Mouse (Mus musculus): ENCODE data around the gene Smurf1. TPM values are rescaled to one million over a fixed set of nuclear protein-coding genes. Genes with fewer than 3 reads are reported as not detected.

Smurf1 gene
- total RNA-seq, 2 experiments from 2014 or later, result 9.3 to 16.8 TPM

GRCm38 (mm10) chr5:144836100-144836499, 129.5 kb downstream of the Smurf1 start:
- no peak for DNase-seq
- intact Hi-C loops (cut with DNase I), result no loop called here
- TF ChIP-seq CTCF (IDR thresholded peaks at IDR 0.05), result peak; percentile 40; the same call in 1 of the 2 replicates
- H3K27ac ChIP-seq, result no peak overlapping the region
- no peak overlapping the region for H3K4me3 ChIP-seq

GRCm38 (mm10) chr5:144831840-144832469, 133.7 kb downstream of the Smurf1 start:
- no peak for DNase-seq
- no peak for TF ChIP-seq CTCF (IDR thresholded peaks at IDR 0.05)
- intact Hi-C loops (cut with DNase I), result no loop called here
- H3K4me3 ChIP-seq, result no peak overlapping the region
- no peak overlapping the region for H3K27ac ChIP-seq

- intact Hi-C loops (cut with DNase I), result no loop called here
- no peak overlapping the region for H3K27ac ChIP-seq
- TF ChIP-seq CTCF (IDR thresholded peaks at IDR 0.05), result no peak
- H3K4me3 ChIP-seq, result no peak overlapping the region
- no peak for DNase-seq
Observed at GRCm38 (mm10) chr5:144829631-144830030, 136.0 kb downstream of the Smurf1 start.

GRCm38 (mm10) chr5:144828365-144829102, 137.1 kb downstream of the Smurf1 start:
- Histone ChIP-seq H3K4me3 (no peak overlapping the region), H3K27ac (peak overlapping the region; percentile 17; the same call in 1 of the 2 replicates)
- intact Hi-C loops (cut with DNase I), result no loop called here
- TF ChIP-seq CTCF (IDR thresholded peaks at IDR 0.05), result no peak
- DNase-seq, result peak; percentile 70

Small RNA genes lying within 50 kb of the gene (microRNA-seq; reads per million reads assigned to microRNA genes)
- gene Mir7039, result not detected

Other genes with a start within 250 kb of the Smurf1 start
- not detected for gene Tmem130, start 204.0 kb downstream of the Smurf1 start, total RNA-seq (2021)
- gene Trrap, start 198.1 kb downstream of the Smurf1 start, total RNA-seq (2021), result 10 to 100 TPM; 24.0 to 28.5 TPM
- not detected for gene Gm4871, start 66.9 kb upstream of the Smurf1 start, total RNA-seq (2021)
- gene 1700018F24Rik, start 77.1 kb upstream of the Smurf1 start, total RNA-seq (2021), result not detected
- 10 to 100 TPM; 23.8 to 30.3 TPM for gene Arpc1a, start 118.0 kb upstream of the Smurf1 start, total RNA-seq (2021)
- gene Kpna7, start 118.2 kb upstream of the Smurf1 start, total RNA-seq (2021), result not detected
- 10 to 100 TPM; 20.1 to 29.9 TPM for gene Arpc1b, start 148.4 kb upstream of the Smurf1 start, total RNA-seq (2021)
- 10 to 100 TPM; 47.9 to 56.9 TPM for gene Pdap1, start 174.4 kb upstream of the Smurf1 start, total RNA-seq (2021)
- 10 to 100 TPM; 49.1 to 57.4 TPM for gene Bud31, start 174.5 kb upstream of the Smurf1 start, total RNA-seq (2021)
- 10 to 100 TPM; 11.5 to 12.8 TPM for gene Ptcd1, start 201.3 kb upstream of the Smurf1 start, total RNA-seq (2021)
- gene Cpsf4, start 201.4 kb upstream of the Smurf1 start, total RNA-seq (2021), result 1 to 10 TPM; 9.3 to 9.9 TPM
- 100 to 1,000 TPM; 622 to 768 TPM for gene Atp5j2, start 226.2 kb upstream of the Smurf1 start, total RNA-seq (2021)
- gene Zkscan14, start 236.0 kb upstream of the Smurf1 start, total RNA-seq (2021), result 10 to 100 TPM in 1 of 2 experiments, 1 to 10 TPM in 1; 9.3 to 11.6 TPM
- 1 to 10 TPM; 8.6 to 9.3 TPM for gene Zkscan5, start 238.7 kb upstream of the Smurf1 start, total RNA-seq (2021)